Mouse (Mus musculus) layer of hippocampus, adult 11-12 months (tissue): ENCODE measurements around the gene Tspan4.

ENCODE experiments used
- DNase-seq: peaks from one replicate; pipeline ENCODE4 v3.0.0; 2022; ENCODE audit warnings: low spot score

Tspan4 gene

GRCm38 (mm10) chr7:141476981-141477370 lies 1.9 kb downstream of the Tspan4 start:
- DNase-seq: no peak

- DNase-seq: no peak
Measured at GRCm38 (mm10) chr7:141477578-141478269, 2.7 kb downstream of the Tspan4 start.

- no peak for DNase-seq
Measured at GRCm38 (mm10) chr7:141478270-141478748, 3.3 kb downstream of the Tspan4 start.

- DNase-seq: peak; percentile 79
Measured at GRCm38 (mm10) chr7:141480842-141481497, 5.9 kb downstream of the Tspan4 start.

GRCm38 (mm10) chr7:141481498-141482401 lies 6.7 kb downstream of the Tspan4 start:
- no peak for DNase-seq

GRCm38 (mm10) chr7:141482531-141483024 lies 7.5 kb downstream of the Tspan4 start:
- no peak for DNase-seq

GRCm38 (mm10) chr7:141483114-141483653 lies 8.1 kb downstream of the Tspan4 start:
- DNase-seq: no peak

GRCm38 (mm10) chr7:141484186-141485120 lies 9.4 kb downstream of the Tspan4 start:
- DNase-seq: no peak

- no peak for DNase-seq
Measured at GRCm38 (mm10) chr7:141485186-141485585, 10.1 kb downstream of the Tspan4 start.

- no peak for DNase-seq
Measured at GRCm38 (mm10) chr7:141485606-141486005, 10.6 kb downstream of the Tspan4 start.

- no peak for DNase-seq
Measured at GRCm38 (mm10) chr7:141486239-141486638, 11.2 kb downstream of the Tspan4 start.

GRCm38 (mm10) chr7:141487141-141487540 lies 12.1 kb downstream of the Tspan4 start:
- no peak for DNase-seq

GRCm38 (mm10) chr7:141491151-141491550 lies 16.1 kb downstream of the Tspan4 start:
- no peak for DNase-seq

- DNase-seq: no peak
Measured at GRCm38 (mm10) chr7:141492738-141493137, 17.7 kb downstream of the Tspan4 start.

- DNase-seq: no peak
Measured at GRCm38 (mm10) chr7:141493729-141494128, 18.7 kb downstream of the Tspan4 start.

GRCm38 (mm10) chr7:141495379-141495778 lies 20.3 kb downstream of the Tspan4 start:
- DNase-seq: no peak

GRCm38 (mm10) chr7:141495940-141496339 lies 20.9 kb downstream of the Tspan4 start:
- no peak for DNase-seq

GRCm38 (mm10) chr7:141497600-141497999 lies 22.6 kb downstream of the Tspan4 start:
- DNase-seq: no peak

GRCm38 (mm10) chr7:141501820-141502555 lies 26.9 kb downstream of the Tspan4 start:
- DNase-seq: no peak

GRCm38 (mm10) chr7:141502556-141502905 lies 27.5 kb downstream of the Tspan4 start:
- DNase-seq: no peak
